Mouse (Mus musculus) adrenal gland, postnatal 25 days (tissue): ENCODE data around the gene Gtf2h4. TPM values are rescaled to one million over a fixed set of nuclear protein-coding genes. Genes with fewer than 3 reads are reported as not detected.

Experiments used
- DNase-seq: peaks from one replicate; pipeline ENCODE4 v3.0.0; 2021; ENCODE audit warnings: mixed read lengths
- total RNA-seq: library from RNA; stranded (reverse); gene quantifications from 2 replicates; pipeline ENCODE4 v1.2.3, GENCODE M21; 2021

Gtf2h4 gene
- total RNA-seq, 1 experiment from 2014 or later: 26.9 TPM

DNA sequence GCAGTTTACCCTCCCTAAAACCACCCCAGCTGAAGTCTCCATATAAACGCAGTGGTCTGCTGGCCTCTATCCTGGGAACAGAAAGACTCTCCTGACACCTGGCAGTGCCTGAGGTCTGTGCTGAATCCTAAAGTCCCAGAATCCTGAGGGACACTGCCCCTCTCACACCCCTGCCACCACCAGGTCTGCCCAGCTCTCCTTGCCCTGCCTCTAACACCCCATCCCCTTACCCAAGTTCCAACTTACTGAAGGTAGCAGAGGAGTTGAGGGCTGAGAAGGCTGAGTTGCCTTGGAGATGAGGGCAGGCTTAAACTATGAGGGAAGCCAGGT, 23.9 kb upstream of the Gtf2h4 start:
- DNase-seq: no peak

DNA sequence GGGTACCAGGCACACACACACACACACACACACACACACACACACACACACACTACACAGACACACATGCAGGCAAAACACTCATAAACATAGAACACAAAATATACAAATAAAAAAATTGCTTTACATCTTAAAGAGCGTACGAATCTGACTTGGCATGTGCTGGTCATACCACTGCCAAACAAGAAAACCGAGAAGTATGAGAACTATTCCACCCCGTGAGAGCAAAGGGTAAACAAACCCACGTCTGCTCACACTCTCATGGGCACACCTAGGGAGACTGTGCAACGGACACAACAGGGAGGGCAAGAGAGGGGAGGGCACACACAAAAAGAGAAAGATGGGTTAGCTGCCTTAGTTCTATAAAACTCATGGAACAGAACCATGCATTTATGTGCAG, 23.2 kb upstream of the Gtf2h4 start:
- DNase-seq: no peak

DNA sequence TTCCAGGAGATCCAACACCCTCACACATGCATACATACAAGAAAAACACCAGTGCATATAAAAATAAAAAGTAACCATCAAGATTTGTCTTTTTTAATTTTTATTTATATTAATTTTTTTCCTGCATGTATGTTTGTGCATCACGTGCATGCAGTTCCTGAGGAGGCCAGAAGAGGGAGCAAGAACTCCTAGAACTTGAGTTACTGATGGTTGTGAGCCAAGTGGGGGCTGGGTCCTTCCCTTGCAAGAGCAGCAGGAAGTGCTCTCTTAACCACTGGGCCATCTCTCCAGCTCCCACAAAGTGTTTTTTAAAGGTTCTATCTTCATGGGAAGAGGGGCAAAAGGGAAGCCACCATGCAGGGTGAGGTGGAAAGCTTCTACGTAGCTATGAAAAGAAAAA, 21.8 kb upstream of the Gtf2h4 start:
- peak; percentile 17 for DNase-seq

DNA sequence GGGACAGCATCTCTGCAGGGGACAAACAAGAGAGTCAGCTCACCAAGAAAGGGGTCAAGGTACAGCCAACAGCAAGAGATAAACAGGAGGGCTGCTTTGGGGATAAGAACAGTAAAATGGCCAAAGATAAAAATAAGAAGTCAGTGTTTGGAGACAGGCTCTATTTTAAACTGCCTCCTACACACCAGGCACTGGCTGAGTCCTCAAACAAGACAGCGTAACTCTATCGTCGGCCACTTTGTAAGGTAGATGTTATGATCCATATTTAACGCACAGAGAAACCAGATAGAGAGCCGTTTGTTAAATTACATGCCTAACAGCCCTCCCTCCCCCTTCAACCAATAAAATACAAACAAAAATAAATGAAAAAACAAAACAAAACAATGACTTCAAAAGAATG, 20.4 kb upstream of the Gtf2h4 start:
- no peak for DNase-seq

DNA sequence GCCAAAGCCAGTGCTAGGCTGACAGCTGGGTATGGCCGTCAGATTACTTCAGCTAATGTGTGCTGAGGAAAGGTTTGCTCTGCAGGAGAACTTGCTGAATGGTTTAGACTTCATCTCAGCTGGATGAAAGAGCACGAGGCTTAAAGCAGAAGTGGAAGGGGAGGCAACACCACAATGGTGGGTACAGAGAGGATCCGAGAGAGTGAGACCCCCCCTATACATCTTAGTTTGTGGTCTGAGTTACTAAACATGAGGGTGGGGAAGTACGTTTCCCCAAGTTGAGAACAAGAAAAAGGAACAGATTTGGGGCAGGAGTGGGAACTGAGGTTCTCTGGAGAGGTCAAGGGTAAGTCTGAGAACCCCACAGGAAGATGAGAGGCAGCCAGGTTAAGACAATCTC, 18.8 kb upstream of the Gtf2h4 start:
- no peak for DNase-seq

DNA sequence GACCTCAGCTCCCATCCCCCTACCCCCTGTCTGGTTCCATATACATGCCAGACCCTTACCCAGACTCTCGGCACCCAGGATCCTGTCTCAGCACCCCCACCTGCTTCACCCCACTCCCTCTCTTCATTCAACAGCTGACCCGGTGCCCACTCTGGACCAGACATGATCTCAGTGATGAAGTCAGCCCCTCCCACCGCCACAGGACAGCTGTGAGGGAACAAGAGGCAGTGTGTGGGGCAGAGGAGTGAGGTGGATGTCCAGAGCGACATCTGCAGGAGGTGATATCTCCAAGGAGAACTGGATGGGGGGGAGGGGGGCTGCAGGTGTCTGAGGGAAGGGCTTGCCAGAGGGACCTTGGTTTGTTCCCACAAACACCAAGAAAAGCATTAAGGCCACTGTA, 18.3 kb upstream of the Gtf2h4 start:
- DNase-seq: no peak

DNA sequence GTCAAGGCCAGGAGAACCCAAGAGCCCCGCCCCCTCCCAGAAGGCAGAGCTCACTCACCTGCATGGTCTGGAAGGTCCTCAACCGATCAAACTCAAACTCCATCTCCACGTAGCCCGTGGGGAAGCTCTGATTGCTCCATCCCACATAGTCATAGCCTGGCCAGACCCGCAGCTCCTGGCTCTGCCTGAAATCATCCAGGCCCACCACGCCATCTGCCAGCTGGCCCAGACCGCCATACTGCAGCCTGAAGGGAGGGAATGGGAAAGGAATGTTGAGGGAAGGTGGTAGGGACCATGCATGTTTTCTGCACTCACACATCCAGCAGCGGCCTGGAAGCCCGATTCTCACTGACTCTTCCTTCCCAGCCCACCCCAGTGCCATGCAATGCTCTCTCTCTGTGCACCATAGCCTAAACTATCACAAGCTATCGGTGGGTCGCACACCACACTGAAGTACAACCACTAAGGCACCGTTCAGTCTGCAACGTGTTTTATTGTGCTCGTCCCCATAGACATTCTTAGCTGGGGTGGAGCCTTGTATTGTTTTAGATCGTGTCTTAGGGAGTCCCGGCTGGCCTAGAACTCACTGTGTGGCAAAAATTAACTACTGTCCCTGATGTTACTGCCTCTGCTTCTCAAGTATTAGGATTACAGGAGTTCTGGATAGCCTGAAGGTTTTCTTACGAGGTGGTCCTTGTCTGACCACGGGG, 16.6 kb upstream of the Gtf2h4 start:
- DNase-seq: no peak

DNA sequence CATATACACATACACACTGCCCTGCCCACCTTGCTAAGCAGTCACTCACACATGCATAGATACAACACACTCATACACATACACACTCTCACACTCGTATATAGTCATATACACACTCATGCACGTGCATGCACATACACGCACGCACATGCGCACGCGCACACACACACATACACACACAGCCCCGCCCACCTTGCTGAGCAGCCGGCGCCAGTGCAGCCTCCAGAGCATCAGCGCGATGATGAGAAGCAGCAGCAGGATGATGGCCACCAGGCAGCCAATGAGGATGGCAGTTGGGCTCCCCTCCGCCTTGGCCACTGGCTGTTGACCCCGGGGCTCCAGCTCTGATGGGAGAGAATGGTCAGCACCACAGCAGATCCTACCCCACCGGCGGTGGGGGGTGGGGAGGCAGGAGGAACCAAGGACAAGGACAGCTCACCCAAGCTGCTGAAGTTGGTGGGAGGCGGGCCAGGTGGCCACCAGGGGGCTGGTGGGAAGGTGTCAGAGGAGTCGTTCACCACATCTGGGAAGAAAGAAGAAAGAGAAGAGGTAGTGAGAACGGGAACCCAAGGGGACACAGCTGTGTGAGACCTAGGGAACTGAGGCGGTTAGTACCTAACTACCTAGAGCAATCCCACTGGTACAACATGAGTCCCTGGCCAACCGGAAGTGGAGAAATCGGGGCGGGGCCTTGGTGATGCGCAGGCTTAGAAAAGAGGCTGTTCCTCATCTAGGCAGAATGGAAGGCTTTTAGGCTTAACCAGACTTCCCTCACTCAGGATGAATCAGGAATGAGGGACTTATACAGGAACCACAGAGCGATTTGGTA, 15.0 kb upstream of the Gtf2h4 start:
- no peak for DNase-seq

DNA sequence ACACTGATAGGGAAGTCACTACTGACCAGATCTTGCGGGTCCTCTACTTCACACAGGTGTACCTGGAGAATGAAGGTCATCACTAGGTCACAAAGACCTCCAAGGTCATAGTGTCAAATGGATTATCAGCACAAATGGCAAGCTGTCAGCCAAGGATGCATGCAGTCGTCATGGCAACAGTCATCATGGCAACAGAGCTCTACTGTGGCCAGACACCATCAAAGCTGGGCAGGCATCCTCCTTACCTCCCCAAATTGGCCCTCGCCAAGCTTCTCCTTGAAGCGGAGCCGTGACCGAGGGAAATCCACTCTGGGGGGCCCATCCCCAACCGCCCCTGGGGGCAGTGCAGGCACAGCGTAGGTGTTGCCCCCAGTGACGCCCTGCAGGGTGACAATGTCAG, 11.5 kb upstream of the Gtf2h4 start:
- no peak for DNase-seq

DNA sequence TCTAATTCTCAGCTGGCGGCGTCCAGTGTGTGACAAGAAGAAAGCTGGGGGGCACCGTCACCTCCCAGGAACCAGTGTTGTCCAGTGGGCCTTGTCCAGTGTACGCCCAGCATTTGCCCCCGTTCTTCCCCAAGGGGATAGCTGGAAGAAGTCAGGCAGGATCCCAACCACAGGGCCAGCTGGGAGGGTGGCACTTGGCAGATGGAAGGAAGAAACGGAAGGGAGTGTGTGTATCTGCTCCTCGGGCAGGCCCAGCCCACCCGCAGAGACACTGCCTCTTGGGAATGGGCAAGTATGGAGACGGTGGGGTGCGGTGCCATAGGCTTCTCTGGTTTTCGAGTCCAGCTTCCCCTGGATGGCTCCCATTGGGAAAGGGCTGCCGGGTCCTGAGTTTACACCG, 8.4 kb upstream of the Gtf2h4 start:
- DNase-seq: no peak

DNA sequence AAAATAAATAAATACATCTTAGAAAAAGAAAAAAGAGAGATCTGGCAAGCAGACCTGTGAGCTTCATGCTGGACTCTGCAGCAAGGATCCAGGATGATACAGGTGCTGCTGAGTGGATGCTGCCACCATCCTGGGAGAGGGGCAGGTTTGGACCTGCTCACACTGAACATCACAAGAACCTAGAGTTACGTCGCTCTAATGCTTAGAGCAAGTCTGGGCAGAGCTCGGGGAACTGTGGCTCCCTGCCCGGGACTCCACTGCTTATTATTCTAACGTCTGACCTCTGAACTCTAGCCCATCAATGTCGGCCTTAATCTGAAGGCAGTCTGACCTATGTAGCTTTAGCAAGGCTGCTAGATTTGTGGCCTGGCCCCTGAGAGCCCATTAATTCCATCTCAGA, 7.1 kb upstream of the Gtf2h4 start:
- DNase-seq: no peak

DNA sequence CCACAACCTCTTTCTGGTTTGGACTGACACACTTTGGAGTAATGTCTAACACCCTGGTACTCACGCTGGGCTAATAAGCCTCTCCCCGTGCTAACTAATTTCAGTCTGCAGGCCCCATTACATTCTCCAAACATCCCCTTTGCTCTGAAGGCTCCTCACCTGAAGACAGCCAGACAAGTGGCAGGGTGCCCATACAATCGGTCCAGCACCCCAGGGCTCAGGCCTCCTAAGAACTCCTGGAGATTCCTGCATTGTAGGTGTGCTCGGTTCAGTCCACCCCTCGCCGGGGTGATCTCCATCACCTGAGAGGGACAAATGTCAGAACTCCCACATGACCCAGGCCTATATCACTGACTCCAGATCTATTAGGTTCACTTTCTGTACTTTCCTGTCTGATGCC, 1.0 kb downstream of the Gtf2h4 start:
- DNase-seq: no peak

DNA sequence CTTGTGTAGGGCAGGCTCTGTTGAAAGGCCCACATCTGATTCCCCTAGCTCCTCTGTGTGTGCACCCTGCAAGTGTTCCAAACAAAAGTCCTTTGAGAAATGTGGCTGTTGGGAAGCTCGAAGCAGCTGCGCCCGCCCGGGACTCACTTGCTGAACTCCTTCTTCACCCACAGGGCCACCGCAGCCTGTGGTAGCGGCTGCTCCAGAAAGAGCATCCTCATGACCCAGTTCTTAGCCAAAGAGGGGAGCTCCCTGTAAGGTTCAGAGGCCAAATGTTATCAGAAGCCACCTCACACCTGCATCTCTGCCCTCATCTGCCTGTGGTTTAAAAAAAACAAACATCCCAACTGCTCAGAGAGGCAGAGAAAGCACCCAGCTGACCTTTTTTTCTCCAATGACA, 1.7 kb downstream of the Gtf2h4 start:
- DNase-seq: no peak

DNA sequence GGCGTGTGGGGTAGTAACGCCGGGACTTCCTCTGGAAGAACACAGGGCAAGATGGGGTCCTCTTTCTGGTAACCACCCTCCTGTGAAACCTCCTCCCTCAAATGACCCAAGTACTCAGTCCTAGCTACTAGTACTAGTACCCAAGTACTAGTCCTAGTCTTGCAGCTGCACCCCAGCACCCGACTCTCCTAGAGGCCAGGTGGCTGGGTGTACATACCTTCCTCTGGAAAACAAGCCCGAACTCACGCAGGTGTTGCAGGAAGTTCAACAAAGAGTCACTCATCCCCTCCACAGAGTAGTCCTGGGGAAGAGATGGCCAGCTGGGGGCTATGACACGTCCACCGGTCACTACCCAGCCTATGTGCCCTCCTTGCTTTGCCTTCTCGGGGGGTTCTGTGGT, 3.8 kb downstream of the Gtf2h4 start:
- DNase-seq: no peak

DNA sequence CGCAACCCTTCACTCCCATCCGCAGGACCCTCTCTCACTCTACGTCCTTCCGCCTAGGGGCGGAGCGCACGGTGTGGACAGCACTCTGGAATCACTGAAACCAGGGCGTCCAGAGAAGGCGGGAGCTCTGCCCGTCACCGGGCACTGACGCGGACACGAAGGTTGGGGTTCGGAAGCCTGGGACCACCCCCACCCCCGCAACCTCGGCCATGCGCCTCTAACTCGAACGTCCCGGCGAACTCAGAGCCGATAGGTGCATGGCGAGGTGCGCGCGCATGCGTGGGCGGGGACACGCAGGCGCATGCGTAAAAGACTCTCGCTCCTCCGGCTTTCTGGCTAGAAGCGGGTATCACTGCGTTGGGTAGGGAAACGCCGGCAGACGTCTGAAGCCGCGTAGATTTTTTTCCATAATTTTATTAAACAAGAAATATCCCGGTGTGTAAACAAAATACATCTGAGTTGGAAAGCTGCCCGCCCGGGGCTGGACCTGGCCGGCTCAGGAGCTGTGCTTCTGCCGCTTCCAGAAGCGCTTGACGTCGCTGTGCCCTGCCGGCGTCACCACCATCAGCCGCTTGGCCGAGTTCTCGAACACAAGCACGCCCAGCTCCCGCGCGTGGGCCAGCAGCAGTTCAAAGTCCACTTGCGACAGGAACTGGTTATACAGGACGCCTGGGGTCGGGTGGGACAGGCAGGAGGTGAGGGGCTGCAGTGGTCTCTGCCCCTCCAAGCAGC, 6.0 kb downstream of the Gtf2h4 start, which contains the start of gene Vars2:
Gene Vars2 (minus strand): TSS at position 259 of the 732 bp plus-strand sequence.
- peak; percentile 96 for DNase-seq

DNA sequence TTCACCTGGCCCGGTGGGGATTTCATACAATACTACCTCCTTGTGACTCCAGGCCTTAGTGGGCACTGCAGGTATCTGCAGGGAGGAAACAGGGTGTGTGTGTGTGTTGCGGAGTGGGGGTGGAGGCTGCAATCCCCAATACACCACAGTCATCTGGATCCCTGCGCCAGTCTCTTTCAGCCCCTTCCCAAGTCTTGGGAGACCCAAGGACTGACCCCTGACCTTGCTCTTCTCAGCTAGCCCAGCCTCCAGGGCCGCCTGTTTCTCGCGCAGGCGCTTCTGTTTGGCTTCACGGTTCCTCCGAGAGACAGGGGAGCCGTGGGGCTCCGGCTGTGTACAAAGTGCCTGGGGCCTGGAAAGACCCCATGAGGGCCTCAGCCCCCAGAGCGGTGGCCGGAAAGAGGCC, 6.7 kb downstream of the Gtf2h4 start:
- DNase-seq: peak; percentile 20

DNA sequence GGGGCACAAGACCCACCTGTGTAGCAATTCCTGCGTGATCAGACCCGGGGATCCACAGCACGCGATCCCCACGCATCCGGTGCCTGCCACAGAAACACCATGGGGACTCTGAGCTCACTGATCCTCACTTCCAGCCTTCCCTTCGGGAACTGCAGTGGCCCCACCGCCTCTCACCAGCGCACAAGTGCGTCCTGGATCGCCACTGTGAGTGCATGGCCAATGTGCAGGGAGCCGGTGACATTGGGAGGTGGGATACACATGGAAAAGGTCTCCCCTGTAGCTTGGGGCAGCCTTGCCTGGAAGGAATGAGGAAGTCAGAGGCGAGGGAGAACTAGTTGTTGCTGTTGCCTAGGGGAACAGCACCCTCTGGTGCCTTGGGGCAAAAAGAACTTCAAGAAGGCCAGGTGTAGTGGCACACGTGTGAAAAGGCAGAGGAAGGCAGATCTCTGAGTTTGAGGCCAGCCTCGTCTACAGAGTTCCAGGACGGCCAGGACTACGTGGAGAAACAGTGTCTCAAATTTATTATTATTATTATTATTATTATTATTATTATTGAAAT, 7.5 kb downstream of the Gtf2h4 start:
- no peak for DNase-seq

DNA sequence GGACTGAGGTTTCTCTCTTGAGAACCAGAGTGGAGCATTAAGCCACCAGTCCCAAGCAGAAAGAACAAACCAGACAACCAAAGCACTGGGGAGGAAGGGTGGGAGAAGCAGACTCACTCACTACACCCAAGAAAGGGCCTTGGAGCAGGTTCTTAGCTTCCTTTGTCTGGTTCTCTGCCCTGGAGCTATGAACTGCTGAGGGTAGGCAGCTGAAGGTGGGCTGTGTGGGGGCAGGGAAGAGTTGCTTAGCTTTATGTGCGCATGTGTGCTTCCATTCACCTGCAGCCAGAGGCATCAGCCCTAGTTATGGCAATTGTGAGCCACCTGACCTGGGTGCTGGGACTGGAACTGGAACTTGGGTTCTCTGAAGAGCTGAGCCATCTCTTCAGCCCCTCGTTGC, 20.5 kb downstream of the Gtf2h4 start:
- no peak for DNase-seq

DNA sequence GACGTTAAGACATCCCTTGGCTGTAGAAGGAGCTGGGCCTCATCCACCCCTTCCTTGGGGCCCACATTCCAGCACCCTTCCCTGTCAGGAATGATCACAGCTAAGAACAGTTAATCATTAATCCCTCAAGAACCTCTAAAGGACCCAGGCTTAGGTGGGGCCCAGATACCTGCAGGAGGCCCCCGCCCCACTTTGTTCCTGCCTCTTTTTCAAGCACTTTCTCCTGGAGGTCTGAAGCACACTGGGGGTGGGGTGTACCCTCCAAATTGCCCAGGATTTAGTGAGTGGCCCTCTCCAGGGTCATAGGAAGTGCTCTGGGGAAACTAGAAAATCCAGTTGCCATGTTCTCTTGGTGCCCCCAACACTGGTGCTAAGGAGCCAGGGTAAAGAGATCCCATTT, 24.1 kb downstream of the Gtf2h4 start:
- DNase-seq: no peak

DNA sequence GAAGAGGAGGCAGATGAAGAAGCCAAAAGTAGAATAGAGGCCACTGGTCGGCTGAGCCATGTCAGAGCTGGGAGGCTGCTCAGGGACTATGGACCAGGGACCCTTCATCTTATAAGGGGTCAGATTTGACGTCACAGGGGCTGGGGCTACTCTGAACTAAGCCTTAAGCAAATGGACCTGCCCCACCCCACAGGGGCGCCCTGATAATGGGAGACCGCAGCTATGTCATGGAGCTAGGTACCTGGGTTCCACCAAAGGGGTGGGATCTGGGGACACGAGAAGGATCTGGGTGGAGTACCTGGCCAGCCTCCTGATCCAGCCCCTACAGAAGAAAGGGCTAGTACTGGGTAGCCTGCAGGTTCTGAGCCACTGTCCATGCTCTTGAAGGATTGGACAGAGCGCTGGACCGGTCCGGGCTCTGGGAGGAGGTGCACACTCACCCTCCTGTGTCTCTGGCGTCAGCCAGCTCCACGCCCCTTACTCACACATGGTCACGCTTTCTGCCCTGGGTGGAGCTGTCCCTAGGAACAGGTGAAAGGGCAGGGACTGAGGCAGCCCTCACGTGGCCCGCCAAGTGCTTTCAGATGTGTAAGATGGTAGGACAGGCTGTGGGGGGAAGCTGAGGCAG, 29.8 kb downstream of the Gtf2h4 start, which contains the start of gene Mucl3:
Gene Mucl3 (minus strand): TSS at position 87 of the 628 bp plus-strand sequence.
- DNase-seq: no peak

DNA sequence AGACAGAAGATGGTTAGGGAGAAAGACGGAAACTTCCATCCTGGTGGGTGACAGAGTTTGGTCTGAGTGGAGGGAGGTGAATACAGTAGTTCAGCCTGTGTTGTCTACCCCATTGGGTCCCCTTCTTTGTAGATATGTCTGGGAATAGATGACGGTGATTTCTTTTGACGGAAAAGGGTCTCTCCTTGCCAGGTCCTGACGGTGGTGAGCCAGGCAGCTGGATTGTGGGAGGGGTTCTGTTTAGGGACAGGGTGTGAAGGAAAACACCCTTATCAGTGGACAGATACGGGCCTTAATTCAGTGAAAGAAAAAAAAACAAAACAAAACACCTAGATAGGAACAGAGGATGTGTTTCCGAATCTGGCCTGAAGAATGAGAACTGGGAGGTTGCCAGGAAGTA, 34.2 kb downstream of the Gtf2h4 start:
- DNase-seq: no peak

DNA sequence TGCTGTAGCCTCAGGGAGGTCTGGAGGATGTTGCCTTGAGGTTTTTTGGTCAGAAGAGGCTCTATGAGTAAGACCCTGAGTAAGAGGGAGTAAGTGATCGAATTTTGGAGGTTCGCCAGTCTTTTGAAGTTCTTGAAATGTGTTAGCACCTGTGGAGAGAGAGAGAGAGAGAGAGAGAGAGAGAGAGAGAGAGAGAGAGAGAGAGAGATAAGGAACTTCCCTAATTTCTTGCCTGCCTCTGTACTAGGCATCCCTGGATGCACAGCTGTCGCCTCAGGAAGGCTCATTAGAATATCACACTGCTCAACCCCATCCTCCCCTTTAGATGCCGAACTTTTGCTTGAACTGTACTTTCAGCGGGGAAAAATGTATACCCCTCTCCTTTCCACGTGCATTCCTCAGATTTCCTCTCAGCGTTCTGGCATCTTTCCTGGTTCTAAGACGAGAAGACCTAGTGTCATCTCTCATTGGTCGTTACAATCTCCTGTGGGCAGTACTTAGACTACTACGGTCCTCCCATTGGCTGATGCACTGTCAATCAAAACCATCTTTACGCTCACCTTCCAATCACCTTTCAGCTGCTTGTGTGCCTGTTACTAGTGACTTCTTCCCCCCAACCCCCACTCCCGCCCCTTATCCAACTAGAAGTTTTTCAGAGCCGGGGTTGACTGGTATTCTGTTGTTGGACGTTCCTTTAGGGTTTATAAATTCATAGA, 34.9 kb downstream of the Gtf2h4 start:
- peak; percentile 25 for DNase-seq
